Mouse (Mus musculus): Measurements from ENCODE around the gene Epb41l3. TPM values are rescaled to one million over a fixed set of nuclear protein-coding genes. Genes with fewer than 3 reads are reported as not detected.

The Epb41l3 gene
- total and polyA plus RNA-seq, 3 experiments, result not detected

- TF ChIP-seq UBTF (IDR thresholded peaks at IDR 0.05; ENCODE audit: borderline replicate concordance, insufficient read depth, low read depth, low read length) (no peak), TBP (IDR thresholded peaks at IDR 0.05; ENCODE audit: low read depth, low read length) (no peak)
Observed at GRCm38 (mm10) chr17:69265171-69265570, 189.7 kb downstream of the Epb41l3 start (continued).

DNA sequence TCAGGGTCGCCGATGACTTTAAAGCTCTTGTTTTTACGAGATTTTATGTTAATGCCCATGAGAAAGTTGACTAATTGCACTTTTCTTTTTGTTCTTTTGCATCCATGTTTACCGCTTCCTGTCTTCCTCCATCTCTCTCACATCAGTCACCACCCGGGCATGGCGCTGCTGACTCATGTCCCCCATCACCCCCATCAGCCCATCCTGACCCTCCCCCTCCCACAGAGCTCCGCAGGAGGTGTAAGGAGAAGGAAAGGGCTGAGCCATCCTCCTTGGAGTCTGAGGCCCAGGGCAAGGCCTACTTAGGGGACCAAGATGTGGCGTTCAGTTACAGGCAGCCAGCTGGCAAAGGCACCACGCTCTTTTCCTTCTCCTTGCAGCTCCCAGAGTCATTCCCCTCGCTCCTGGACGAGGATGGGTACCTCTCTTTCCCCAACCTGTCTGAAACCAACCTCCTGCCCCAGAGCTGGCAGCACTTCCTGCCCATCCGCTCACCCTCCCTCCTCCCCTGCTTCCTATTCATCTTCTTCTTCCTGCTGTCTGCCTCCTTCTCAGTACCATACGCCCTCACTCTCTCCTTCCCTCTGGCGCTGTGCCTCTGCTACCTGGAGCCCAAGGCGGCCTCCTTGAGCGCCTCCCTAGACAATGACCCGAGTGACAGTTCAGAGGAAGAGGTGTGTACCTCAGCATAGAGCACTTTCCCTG, 190.4 kb downstream of the Epb41l3 start:
- H3K9ac ChIP-seq (ENCODE audit: control insufficient read depth, low read depth, low read length, poor library complexity, severe bottlenecking), result no peak overlapping the region
- peaks cover 0 to 2% of the 10 kb centered on the region in 2 experiments; a peak in 1 of 4 replicates for H3K27me3 ChIP-seq (ENCODE audit: control insufficient read depth in 1 of 2, insufficient read depth in 2 of 2, low read length in 2 of 2)
- TF ChIP-seq SMC3 (IDR thresholded peaks at IDR 0.05; ENCODE audit: low read depth, low read length) (no peak), BHLHE40 (IDR thresholded peaks at IDR 0.05; ENCODE audit: borderline replicate concordance, low read depth, low read length) (no peak), POLR2AphosphoS5 (IDR thresholded peaks at IDR 0.05; ENCODE audit: borderline replicate concordance, low read depth, low read length) (no peak), JUND (IDR thresholded peaks at IDR 0.05; ENCODE audit: low read depth, low read length) (no peak), RCOR1 (IDR thresholded peaks at IDR 0.05; ENCODE audit: low read depth, low read length) (no peak), USF2 (IDR thresholded peaks at IDR 0.05; ENCODE audit: borderline replicate concordance in 1 of 2, insufficient read depth in 1 of 2, low read depth in 1 of 2, low read length in 2 of 2) (no peak), MAZ (IDR thresholded peaks at IDR 0.05; ENCODE audit: low read depth, low read length) (no peak), ZMIZ1 (IDR thresholded peaks at IDR 0.05; ENCODE audit: low read depth, low read length) (no peak), TAL1 (IDR thresholded peaks at IDR 0.05; ENCODE audit: low read length) (no peak), MXI1 (IDR thresholded peaks at IDR 0.05; ENCODE audit: low read depth, low read length) (no peak), MYC (IDR thresholded peaks at IDR 0.05; ENCODE audit: low read depth, low read length) (no peak)
- H3K36me3 ChIP-seq (ENCODE audit: control insufficient read depth in 1 of 2, insufficient read depth in 2 of 2, low read length in 2 of 2), result peaks cover 0 to 5% of the 10 kb centered on the region in 2 experiments; a peak in 1 of 4 replicates
- H3K9me3 ChIP-seq (replicated peaks; ENCODE audit: insufficient read depth, low read length), result no peaks in the 10 kb centered on the region
- no peak overlapping the region for H3K4me3 ChIP-seq (ENCODE audit: control insufficient read depth in 1 of 2, insufficient read depth in 1 of 2, low read depth in 2 of 2, low read length in 2 of 2)
- H3K79me2 ChIP-seq (ENCODE audit: control insufficient read depth, insufficient read depth, low read length, poor library complexity), result no peaks in the 10 kb centered on the region
- peak overlapping the region; percentile 60 for H3K27ac ChIP-seq (ENCODE audit: control insufficient read depth, low read depth, low read length)
- DNase-seq (ENCODE audit: low read depth, low spot score), result peak; percentile 37
- peaks cover 0 to 21% of the 10 kb centered on the region in 2 experiments; a peak in 2 of 4 replicates for H3K4me1 ChIP-seq (ENCODE audit: control insufficient read depth in 1 of 2, insufficient read depth in 2 of 2, low read length in 2 of 2)

- DNase-seq (ENCODE audit: low read depth, low spot score), result peak; percentile 20
- no peak for TF ChIP-seq MYC (IDR thresholded peaks at IDR 0.05; ENCODE audit: low read depth, low read length)
- TF ChIP-seq ZNF384 (IDR thresholded peaks at IDR 0.05; ENCODE audit: low read depth, low read length), result no peak
- no peaks in the 10 kb centered on the region for H3K79me2 ChIP-seq (ENCODE audit: control insufficient read depth, insufficient read depth, low read length, poor library complexity)
- H3K36me3 ChIP-seq (ENCODE audit: control insufficient read depth in 1 of 2, insufficient read depth in 2 of 2, low read length in 2 of 2), result peaks cover 0 to 5% of the 10 kb centered on the region in 2 experiments; a peak in 1 of 4 replicates
- no peak overlapping the region for H3K9ac ChIP-seq (ENCODE audit: control insufficient read depth, low read depth, low read length, poor library complexity, severe bottlenecking)
- no peak overlapping the region for H3K27ac ChIP-seq (ENCODE audit: control insufficient read depth, low read depth, low read length)
- H3K9me3 ChIP-seq (replicated peaks; ENCODE audit: insufficient read depth, low read length), result no peaks in the 10 kb centered on the region
- H3K27me3 ChIP-seq (ENCODE audit: control insufficient read depth in 1 of 2, insufficient read depth in 2 of 2, low read length in 2 of 2), result peaks cover 0 to 2% of the 10 kb centered on the region in 2 experiments; a peak in 1 of 4 replicates
- peaks cover 0 to 21% of the 10 kb centered on the region in 2 experiments; a peak in 2 of 4 replicates for H3K4me1 ChIP-seq (ENCODE audit: control insufficient read depth in 1 of 2, insufficient read depth in 2 of 2, low read length in 2 of 2)
- H3K4me3 ChIP-seq (ENCODE audit: control insufficient read depth in 1 of 2, insufficient read depth in 1 of 2, low read depth in 2 of 2, low read length in 2 of 2), result no peak overlapping the region
Observed at GRCm38 (mm10) chr17:69266936-69267335, 191.5 kb downstream of the Epb41l3 start.

Measured in MEL (cell line).